Mouse (Mus musculus) gastrocnemius, postnatal 25 days (tissue): Measurements from ENCODE around the gene Pvalb. TPM values are rescaled to one million over a fixed set of nuclear protein-coding genes. Genes with fewer than 3 reads are reported as not detected.
A peak's percentile ranks its signal among the peaks of the same experiment; 100 is the strongest.

Experiments
- DNase-seq: peaks from one replicate; pipeline ENCODE4 v3.0.0; 2022
- long read RNA-seq, 2 experiments: library from polyadenylated mRNA; stranded (forward); transcript quantifications; one replicate each; pipeline ENCODE4 v2.0.0; 2021
- total RNA-seq, 2 experiments: library from RNA; stranded (reverse); gene quantifications; 1 replicate in 1 of 2; 2 replicates in 1 of 2; pipeline ENCODE4 v1.2.3; 2021

Gene Pvalb
- over 10,000 TPM; 18,412 to 20,409 TPM for total RNA-seq
- long read RNA-seq, experiment 1, transcript Pvalb-201 (4 exons, 977 nt): minor isoform, 129 of 8,408 reads
- long read RNA-seq, experiment 1, transcript Pvalb-202 (5 exons, 953 nt): major isoform, 4,250 of 8,408 reads
- long read RNA-seq, experiment 1, partial matches to known transcripts: 746 of 8,408 reads
- long read RNA-seq, experiment 1, other reads (novel, unspliced or antisense): 3,283 of 8,408 reads
- long read RNA-seq, experiment 2, transcript Pvalb-201 (4 exons, 977 nt): minor isoform, 95 of 5,347 reads
- long read RNA-seq, experiment 2, transcript Pvalb-202 (5 exons, 953 nt): major isoform, 3,159 of 5,347 reads
- long read RNA-seq, experiment 2, partial matches to known transcripts: 576 of 5,347 reads
- long read RNA-seq, experiment 2, other reads (novel, unspliced or antisense): 1,517 of 5,347 reads

- DNase-seq: peak; percentile 78
Measured at GRCm38 (mm10) chr15:78206312-78206711, at the start of gene Pvalb. Gene Pvalb, minus strand, starts transcription at chr15:78206400.

- no peak for DNase-seq
Measured at GRCm38 (mm10) chr15:78254751-78255150, 48.6 kb upstream of the Pvalb start.

DNA sequence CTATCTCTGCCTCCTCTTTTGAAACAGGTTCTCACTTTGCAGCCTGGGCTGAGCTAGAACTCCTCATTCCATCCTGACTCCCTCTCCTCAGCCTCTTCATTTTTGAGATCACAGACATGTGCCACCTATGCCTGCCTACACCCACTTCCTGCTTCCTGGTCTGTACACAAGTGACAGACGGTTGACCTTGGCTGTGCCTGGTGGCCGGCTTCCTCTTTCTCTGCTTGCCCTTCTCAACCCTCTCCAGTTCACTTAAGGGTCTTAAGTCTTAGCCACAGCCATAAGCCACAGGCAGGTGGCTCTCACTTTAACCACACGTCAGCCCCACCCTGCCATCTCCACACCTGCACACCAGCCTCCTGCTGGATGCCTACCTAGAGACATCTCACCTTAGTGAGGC lies 42.2 kb upstream of the Pvalb start:
- DNase-seq: no peak

DNA sequence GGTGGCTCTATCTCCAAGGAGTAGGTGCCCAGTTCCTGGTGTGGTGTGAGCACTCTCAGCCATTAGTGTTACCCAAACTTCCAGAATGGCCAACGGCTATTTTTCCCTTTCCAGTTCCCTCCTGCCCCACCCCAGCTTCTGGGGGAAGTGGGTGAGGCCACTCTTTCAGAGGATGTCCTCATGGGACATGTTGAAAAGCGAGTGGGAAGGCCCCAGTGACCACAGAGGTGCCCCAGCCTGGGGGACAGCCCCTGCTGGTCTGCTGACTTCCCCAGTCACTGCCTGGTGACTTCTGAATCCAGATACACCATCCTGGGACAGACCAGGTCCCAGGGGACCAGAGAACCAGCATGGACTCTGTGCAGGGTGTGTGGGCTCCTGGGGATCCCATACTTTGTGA lies 41.5 kb upstream of the Pvalb start:
- DNase-seq: no peak

DNA sequence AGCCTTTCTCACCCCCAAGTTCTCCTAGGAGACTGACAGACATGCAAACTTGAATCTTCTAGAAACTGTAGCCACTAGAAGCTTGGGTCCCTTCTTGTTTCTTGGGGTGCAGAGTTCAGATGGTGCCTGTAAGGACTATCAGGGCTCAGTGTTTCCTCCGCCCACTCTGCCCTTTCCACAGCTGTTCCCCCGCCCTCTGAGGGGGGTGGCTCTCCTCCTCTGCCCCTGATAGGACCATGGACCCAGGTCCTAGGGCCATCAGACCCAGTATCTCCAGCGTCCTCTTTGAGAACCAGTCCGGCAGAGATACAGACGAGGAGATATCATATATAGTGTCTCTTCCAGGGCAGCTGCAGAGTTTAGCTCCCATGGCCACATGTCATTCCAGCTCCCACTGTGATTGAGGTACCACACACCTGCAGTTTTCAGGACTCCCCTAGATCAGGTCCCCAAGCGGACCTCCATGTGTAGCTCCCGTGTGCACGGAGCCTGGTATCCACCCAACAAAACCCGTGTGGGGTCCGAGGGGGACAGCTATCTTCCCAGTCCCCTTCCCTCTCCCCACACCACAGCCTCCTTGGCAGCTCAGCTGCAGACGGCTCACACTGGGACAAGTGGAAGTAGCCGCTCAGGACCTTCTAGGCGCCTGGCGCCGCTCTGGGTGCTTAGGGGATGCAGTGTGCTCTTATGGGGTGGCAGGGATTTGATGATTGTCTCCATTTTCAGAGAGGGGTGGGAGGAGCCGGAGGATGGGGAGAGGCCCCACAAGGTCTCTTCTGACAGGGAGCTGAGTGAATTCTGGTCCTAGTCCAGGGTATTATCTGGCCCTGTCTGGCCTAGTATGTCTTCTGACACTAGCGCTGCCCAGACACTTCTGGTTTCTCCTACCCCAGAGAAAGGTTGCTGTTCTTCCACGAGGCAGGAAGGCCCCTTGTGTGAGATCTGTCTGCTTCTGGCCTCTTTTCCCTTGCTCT lies 40.2 kb upstream of the Pvalb start:
- DNase-seq: no peak

GRCm38 (mm10) chr15:78244695-78245492 lies 38.7 kb upstream of the Pvalb start, which contains the start of gene Ncf4:
Gene Ncf4, plus strand, starts transcription at chr15:78244801.
- DNase-seq: no peak

- DNase-seq: no peak
Measured at GRCm38 (mm10) chr15:78243774-78244173, 37.6 kb upstream of the Pvalb start.

DNA sequence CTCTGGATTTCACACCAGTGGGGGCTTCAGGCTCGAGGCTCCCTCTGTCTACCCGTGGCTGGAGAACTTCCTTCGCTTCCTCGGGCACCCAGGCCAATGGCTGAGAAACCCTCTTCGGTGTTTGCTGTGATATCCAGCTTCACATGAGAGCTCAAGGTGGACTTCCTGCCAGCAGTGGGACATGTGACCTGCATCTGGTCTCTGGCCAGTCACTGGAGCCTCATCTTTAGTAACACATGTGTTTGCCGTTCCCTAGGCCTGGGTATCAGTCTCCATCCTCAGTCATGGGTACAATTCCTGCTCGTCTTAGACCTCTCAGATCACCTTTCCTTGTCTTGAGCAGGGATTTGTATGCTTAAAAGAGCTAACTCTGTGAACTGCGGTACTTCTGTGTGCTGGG lies 36.9 kb upstream of the Pvalb start:
- DNase-seq: peak; percentile 61

DNA sequence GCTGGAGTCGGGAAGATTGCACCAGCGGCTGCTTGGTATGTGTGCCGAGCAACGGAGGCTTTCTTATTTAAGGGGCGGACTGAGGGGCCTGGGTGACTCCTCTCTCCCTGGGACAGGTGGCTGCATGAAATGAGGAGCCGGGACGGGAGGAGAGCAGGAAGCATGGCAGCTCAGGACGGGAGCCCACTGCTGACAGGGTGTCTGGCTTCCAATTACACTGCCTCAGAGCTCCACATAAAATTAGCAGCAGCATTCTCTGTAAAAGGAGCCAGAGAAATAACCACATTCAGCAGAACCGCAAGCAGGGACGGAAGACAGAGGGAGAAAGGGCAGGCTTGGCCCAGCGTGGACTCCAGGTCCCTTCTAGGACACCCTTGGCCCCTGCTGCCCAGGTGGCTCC lies 35.1 kb upstream of the Pvalb start:
- peak; percentile 76 for DNase-seq

DNA sequence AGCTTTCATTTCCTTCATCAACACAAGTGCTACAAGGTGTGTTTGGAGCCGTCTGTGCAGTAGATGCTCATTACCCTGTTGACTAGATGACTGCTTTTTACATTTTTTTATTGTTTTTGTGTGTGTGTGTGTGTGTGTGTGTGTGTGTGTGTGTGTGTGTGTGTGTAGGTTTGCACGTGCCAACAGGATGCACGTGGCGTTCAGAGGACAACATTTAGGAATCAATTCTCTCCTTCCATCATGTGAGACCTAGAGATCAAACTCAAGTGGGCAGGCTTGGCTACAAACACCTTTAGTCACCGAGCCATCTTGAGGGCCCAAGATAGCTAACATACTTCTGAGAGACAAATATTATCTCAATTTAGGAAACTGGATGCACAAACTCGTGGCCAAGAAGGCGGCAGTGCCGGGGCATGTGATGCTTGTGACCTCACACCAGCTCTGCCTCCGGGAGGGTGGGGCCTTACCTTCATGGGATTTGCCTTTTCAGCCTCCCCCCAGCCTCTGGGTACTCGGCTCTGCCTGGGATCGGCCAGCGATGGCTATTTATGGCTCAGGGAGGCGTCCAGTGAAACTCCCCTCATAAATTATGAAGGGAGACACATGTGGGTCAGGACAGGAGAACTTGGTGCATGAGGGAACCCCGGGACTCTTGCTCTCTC lies 33.9 kb upstream of the Pvalb start:
- DNase-seq: peak; percentile 68

DNA sequence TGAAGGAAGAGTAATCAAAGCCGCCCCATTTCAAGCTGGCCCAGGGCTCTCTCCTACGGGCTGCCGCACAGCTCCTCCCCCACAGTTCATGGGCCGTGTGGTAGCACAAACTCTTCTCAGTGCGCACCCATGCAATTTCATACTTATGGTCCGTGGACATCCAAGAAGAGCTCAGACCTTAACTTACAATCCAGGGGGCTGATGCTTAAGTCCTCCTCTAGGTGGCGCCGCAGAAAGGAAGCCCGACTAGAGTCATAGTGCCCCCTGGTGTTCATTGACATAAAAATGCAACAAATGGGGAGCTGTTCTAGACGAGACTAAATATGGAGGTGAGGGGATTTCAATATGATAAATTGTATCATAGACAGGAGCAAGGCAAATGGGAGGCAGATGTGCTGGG lies 33.3 kb upstream of the Pvalb start:
- DNase-seq: no peak

GRCm38 (mm10) chr15:78234823-78235509 lies 28.8 kb upstream of the Pvalb start:
- no peak for DNase-seq

DNA sequence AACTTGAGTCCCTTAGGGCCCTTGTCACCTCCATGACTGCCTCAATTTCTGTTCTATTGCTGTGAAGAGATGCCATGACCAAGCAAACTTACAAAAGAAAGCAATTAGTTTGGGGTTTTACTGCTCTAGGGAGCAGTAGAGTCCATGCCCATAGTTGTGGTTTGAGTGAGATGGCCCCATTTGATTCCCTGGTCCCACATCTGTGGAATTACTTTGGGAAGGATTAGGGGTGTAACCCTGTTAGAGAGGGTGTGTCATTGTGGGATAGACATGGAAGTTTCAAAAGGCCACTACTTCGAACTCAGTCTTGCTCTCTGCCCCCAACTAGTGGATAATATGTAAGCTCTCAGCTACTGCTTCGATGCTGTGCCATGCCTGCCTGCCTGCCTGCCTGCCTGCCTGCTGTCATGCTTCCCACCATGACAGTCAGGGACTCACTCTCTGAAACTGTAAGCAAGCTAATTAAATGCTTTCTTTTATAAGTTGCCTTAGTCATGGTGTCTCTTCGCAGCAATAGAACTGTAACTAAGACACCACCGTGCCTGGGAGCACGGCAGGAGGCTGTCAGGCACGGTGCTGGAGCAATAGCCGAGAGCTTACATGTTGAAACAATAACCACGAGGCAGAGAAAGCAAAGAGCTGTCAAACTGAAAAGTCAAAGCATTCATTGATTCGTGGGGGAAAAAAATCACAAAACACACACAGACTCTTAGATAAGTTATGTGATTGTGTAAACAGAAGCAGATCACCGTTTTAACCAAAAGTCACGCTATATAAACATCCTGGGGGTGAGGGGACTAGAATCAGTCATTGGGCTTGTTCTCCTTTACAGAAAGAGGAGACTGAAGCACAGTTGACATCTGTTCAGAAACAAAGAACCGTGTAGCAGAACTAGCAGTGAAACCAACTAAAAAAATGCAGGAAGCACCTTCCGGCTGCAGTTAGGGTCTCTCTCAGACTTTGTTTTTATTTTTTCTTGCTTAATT lies 25.4 kb upstream of the Pvalb start:
- DNase-seq: no peak

GRCm38 (mm10) chr15:78227816-78228215 lies 21.6 kb upstream of the Pvalb start:
- DNase-seq: peak; percentile 77

- no peak for DNase-seq
Measured at GRCm38 (mm10) chr15:78215269-78215668, 9.1 kb upstream of the Pvalb start.

- no peak for DNase-seq
Measured at GRCm38 (mm10) chr15:78211367-78211766, 5.2 kb upstream of the Pvalb start.

GRCm38 (mm10) chr15:78210203-78210602 lies 4.0 kb upstream of the Pvalb start:
- no peak for DNase-seq

DNA sequence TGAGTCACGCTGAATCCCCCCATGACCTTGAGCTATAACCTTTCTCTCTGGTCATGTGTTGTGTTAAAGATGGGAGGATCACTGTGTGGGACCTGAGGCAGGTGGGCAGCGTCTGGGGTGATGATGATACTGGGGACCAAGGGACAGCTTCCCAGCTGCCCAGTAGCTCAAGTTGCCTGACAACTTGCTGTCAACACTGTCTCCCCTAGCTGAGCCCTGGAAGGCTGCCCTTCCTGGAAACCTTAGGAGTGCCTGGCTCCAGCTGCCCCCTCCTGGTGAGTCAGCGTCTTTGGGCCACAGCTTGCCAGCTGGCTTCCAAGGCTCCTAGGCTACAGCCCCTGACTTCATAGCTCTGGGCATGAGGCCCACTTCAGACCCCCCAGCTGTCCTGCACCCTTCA lies 1.0 kb downstream of the Pvalb start:
- peak; percentile 84 for DNase-seq

GRCm38 (mm10) chr15:78204053-78204847 lies 1.9 kb downstream of the Pvalb start:
- no peak for DNase-seq
